Mouse (Mus musculus): ENCODE results near the gene Cct5.

GRCm38 (mm10) chr15:31571906-31572722, 29.5 kb downstream of the Cct5 start:
- TF ChIP-seq CTCF (IDR thresholded peaks at IDR 0.05; ENCODE audit: borderline replicate concordance, insufficient read depth, low read length) (no peak), POLR2A (IDR thresholded peaks at IDR 0.05; ENCODE audit: low read depth, low read length) (no peak)

Measured in embryonic fibroblast, embryonic 13.5 days (primary cell).